Mouse (Mus musculus): ENCODE measurements around the gene Col16a1. TPM values are rescaled to one million over a fixed set of nuclear protein-coding genes. Genes with fewer than 3 reads are reported as not detected.
A peak's percentile ranks its signal among the peaks of the same experiment; 100 is the strongest.

Gene Col16a1
- total RNA-seq, 2 experiments from 2014 or later, result 13.2 to 14.7 TPM

- DNase-seq (ENCODE audit: low spot score in 2 of 2), result peak; percentile 39 to 61
Measured at GRCm38 (mm10) chr4:130081345-130082190, 33.9 kb downstream of the Col16a1 start.

GRCm38 (mm10) chr4:130082211-130082610, 34.6 kb downstream of the Col16a1 start:
- no peak for DNase-seq (ENCODE audit: low spot score in 2 of 2)

GRCm38 (mm10) chr4:130084331-130084945, 36.8 kb downstream of the Col16a1 start:
- peak in 1 of 2 experiments; percentile 34 for DNase-seq (ENCODE audit: low spot score in 2 of 2)

- no peak for DNase-seq (ENCODE audit: low spot score in 2 of 2)
Measured at GRCm38 (mm10) chr4:130085246-130085820, 37.7 kb downstream of the Col16a1 start.

- DNase-seq (ENCODE audit: low spot score in 2 of 2), result peak; percentile 97 to 98
Measured at GRCm38 (mm10) chr4:130087293-130087692, 39.7 kb downstream of the Col16a1 start.

- DNase-seq (ENCODE audit: low spot score in 2 of 2), result no peak
Measured at GRCm38 (mm10) chr4:130095137-130095536, 47.5 kb downstream of the Col16a1 start.

- DNase-seq (ENCODE audit: low spot score in 2 of 2), result no peak
Measured at GRCm38 (mm10) chr4:130101183-130101582, 53.5 kb downstream of the Col16a1 start.

- DNase-seq (ENCODE audit: low spot score in 2 of 2), result no peak
Measured at GRCm38 (mm10) chr4:130102111-130102651, 54.5 kb downstream of the Col16a1 start, which contains the start of gene Pef1. TSS of gene Pef1 (plus strand) at chr4:130102558.

GRCm38 (mm10) chr4:130103632-130104031, 56.0 kb downstream of the Col16a1 start:
- no peak for DNase-seq (ENCODE audit: low spot score in 2 of 2)

GRCm38 (mm10) chr4:130104584-130104983, 56.9 kb downstream of the Col16a1 start:
- no peak for DNase-seq (ENCODE audit: low spot score in 2 of 2)

GRCm38 (mm10) chr4:130107065-130107443, 59.4 kb downstream of the Col16a1 start:
- no peak for DNase-seq (ENCODE audit: low spot score in 2 of 2)

GRCm38 (mm10) chr4:130107444-130108131, 59.9 kb downstream of the Col16a1 start:
- peak; percentile 99 to 100 for DNase-seq (ENCODE audit: low spot score in 2 of 2)

GRCm38 (mm10) chr4:130108929-130109328, 61.3 kb downstream of the Col16a1 start:
- no peak for DNase-seq (ENCODE audit: low spot score in 2 of 2)

GRCm38 (mm10) chr4:130109666-130110065, 62.0 kb downstream of the Col16a1 start:
- DNase-seq (ENCODE audit: low spot score in 2 of 2), result no peak

- DNase-seq (ENCODE audit: low spot score in 2 of 2), result no peak
Measured at GRCm38 (mm10) chr4:130110091-130110490, 62.5 kb downstream of the Col16a1 start.

- DNase-seq (ENCODE audit: low spot score in 2 of 2), result peak in 1 of 2 experiments; percentile 47
Measured at GRCm38 (mm10) chr4:130112299-130112698, 64.7 kb downstream of the Col16a1 start.

GRCm38 (mm10) chr4:130112732-130113131, 65.1 kb downstream of the Col16a1 start:
- DNase-seq (ENCODE audit: low spot score in 2 of 2), result no peak

- DNase-seq (ENCODE audit: low spot score in 2 of 2), result no peak
Measured at GRCm38 (mm10) chr4:130120752-130121151, 73.1 kb downstream of the Col16a1 start.

GRCm38 (mm10) chr4:130121560-130121959, 73.9 kb downstream of the Col16a1 start:
- no peak for DNase-seq (ENCODE audit: low spot score in 2 of 2)

- no peak for DNase-seq (ENCODE audit: low spot score in 2 of 2)
Measured at GRCm38 (mm10) chr4:130123020-130123419, 75.4 kb downstream of the Col16a1 start.

- DNase-seq (ENCODE audit: low spot score in 2 of 2), result no peak
Measured at GRCm38 (mm10) chr4:130124110-130124509, 76.5 kb downstream of the Col16a1 start.
